Mouse (Mus musculus): ENCODE measurements around the gene Ankfn1.

DNA sequence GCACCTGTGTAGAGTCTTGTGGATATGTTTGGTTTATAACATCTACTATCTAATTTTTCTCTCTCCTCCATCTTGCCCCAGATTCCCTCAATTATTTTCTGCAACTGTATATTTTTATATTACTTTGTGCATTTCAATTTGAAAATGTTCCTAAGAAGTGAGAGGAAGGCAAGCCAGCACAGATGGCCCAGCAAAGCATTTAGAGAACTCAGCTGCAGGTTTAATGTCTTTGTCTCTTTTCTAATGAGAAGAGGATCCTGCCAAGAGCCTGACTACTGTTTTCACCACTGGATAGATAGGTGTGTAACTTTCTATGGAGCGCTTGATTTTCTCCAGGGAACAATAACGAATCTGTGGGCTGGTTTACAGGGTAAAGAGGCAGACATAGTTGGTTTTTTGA, 161.6 kb downstream of the Ankfn1 start:
- TF ChIP-seq CTCF (IDR thresholded peaks at IDR 0.05; ENCODE audit: borderline replicate concordance, insufficient read depth, low read length) (no peak), POLR2A (IDR thresholded peaks at IDR 0.05; ENCODE audit: low read depth, low read length) (no peak)
